Mouse (Mus musculus) liver, adult 2 months (tissue): Measurements from ENCODE around the gene Agap1. TPM values are rescaled to one million over a fixed set of nuclear protein-coding genes. Genes with fewer than 3 reads are reported as not detected.

Experiments
- DNase-seq: peaks from one replicate; pipeline ENCODE4 v3.0.0-alpha.2; 2011; ENCODE audit warnings: low read depth, low spot score; ENCODE audit errors: extremely low read depth
- H3K27ac ChIP-seq: fragments of 200-500 bp; replicated peaks from 2 replicates; pipeline ENCODE4 v1.5.1; 2012; ENCODE audit warnings: low read depth, mild to moderate bottlenecking, control low read depth, inconsistent platforms, low read length; ENCODE audit not compliant: insufficient read depth
- H3K27me3 ChIP-seq: fragments of 200-500 bp; 2 replicates; pipeline ENCODE4 v1.6.1; 2012; ENCODE audit warnings: mild to moderate bottlenecking, moderate library complexity, low read length, inconsistent platforms; ENCODE audit not compliant: control insufficient read depth, insufficient read depth
- H3K36me3 ChIP-seq: fragments of 200-500 bp; 2 replicates; pipeline ENCODE4 v1.6.1; 2012; ENCODE audit warnings: low read length, inconsistent platforms; ENCODE audit not compliant: control insufficient read depth, insufficient read depth
- H3K4me1 ChIP-seq: fragments of 200-500 bp; 2 replicates; pipeline ENCODE4 v1.6.1; 2011; ENCODE audit warnings: low read length; ENCODE audit not compliant: control insufficient read depth, insufficient read depth
- H3K4me3 ChIP-seq: fragments of 200-500 bp; 2 replicates; pipeline ENCODE4 v1.5.1; 2011; ENCODE audit warnings: low read depth, mild to moderate bottlenecking, control low read depth, low read length, moderate library complexity; ENCODE audit not compliant: insufficient read depth
- H3K79me2 ChIP-seq: fragments of 200-500 bp; 2 replicates; pipeline ENCODE4 v1.6.1; 2012; ENCODE audit warnings: inconsistent platforms, mild to moderate bottlenecking, low read length, moderate library complexity; ENCODE audit not compliant: control insufficient read depth, insufficient read depth
- H3K9ac ChIP-seq: fragments of 200-500 bp; 2 replicates; pipeline ENCODE4 v1.6.1; 2012; ENCODE audit warnings: low read depth, mild to moderate bottlenecking, control low read depth, inconsistent platforms, low read length
- CTCF ChIP-seq: fragments of 200-500 bp; IDR thresholded peaks from 2 replicates; pipeline ENCODE4 v1.5.1; 2011; ENCODE audit warnings: low read depth, low read length, control low read depth
- POLR2A ChIP-seq: fragments of 200-500 bp; IDR thresholded peaks from 2 replicates; pipeline ENCODE4 v1.6.1; 2011; ENCODE audit warnings: low read length, control low read depth; ENCODE audit not compliant: insufficient read depth; ENCODE audit errors: extremely low read depth
- WGBS: fragments of 180-500 bp; shearing (Covaris S2); methylation state at CpG from one replicate; pipeline ENCODE4 v1.1.7; 2018; 5-methylcytosine and 5-hydroxymethylcytosine counted together
- polyA plus RNA-seq: library from polyadenylated mRNA; depleted of rRNA; stranded (reverse); fragments of >200 nt; gene quantifications from 2 replicates; pipeline ENCODE4 v1.2.3, GENCODE M21; 2012
- total RNA-seq: library from RNA; depleted of rRNA; stranded (reverse); fragments of >200 nt; gene quantifications from 2 replicates; pipeline ENCODE4 v1.2.3, GENCODE M21; 2014

Gene Agap1
- total and polyA plus RNA-seq, 2 experiments: 3.4 to 3.5 TPM

DNA sequence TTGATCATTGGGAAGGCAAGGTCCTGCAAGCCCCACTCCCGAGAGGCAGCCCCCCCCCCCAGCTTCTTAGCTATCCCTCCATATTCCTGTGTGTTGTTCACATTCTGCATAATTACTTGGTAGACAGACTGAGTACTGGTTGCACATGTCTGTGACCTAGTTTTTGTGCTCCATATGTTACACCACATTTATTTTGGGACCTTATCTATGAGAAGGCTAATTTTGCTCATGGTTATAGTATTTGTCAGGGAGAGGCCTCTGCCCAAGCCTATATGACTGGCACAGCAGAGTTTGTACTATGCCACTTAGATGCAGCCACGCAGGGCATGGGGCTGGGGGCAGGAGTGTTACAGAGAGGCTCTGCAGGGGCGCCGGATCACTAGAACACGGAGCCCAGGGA is 144.3 kb downstream of the Agap1 start:
- H3K27ac ChIP-seq: no peak overlapping the region
- no peak for DNase-seq
- TF ChIP-seq CTCF (no peak), POLR2A (no peak)
- no peaks in the 10 kb centered on the region for H3K36me3 ChIP-seq
- no peaks in the 10 kb centered on the region for H3K27me3 ChIP-seq
- H3K4me3 ChIP-seq: no peak overlapping the region
- peaks cover 26% of the 10 kb centered on the region; the same call in 1 of the 2 replicates for H3K79me2 ChIP-seq
- 92% methylated on average over 5 of the region's 5 CpGs for WGBS
- no peak overlapping the region for H3K9ac ChIP-seq
- no peaks in the 10 kb centered on the region for H3K4me1 ChIP-seq

DNA sequence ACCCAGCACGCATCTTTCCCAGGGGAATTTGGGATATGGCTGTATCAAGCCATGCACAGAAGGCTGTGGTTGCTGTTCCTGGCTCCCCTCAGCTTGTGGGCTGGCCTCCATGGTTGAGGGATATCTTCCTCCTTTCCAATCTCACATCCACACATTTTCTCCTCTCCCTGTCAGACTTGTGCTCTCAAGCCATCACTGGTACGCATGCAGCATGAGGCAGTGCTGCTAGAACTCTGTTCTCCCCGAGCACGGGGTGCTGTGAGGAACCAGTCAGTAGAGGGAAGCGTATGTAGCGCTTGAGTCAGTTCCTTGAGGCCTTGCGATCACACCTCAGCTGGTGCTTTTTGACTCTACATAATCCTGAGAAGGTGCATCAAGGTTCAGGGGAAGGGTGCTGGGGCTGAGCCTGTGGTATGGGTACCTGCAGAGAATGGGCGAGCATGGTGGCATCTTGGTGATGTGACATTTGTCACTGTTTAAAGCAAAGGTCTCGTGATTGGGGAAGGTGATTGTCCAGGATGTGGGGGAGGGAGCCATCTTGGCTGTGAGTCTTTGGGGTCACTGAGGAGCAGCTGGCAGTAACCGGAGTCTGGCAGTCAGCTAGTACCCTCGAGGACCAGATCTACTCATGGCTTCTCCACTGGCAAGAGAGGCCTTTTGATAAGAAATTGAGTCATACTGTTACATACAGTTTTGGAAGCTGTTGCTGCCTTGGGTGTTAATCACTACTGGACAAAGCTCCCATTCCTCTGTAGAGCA is 145.6 kb downstream of the Agap1 start:
- H3K4me3 ChIP-seq: no peak overlapping the region
- no peak for DNase-seq
- no peaks in the 10 kb centered on the region for H3K4me1 ChIP-seq
- no peaks in the 10 kb centered on the region for H3K27me3 ChIP-seq
- peaks cover 22% of the 10 kb centered on the region; the same call in 1 of the 2 replicates for H3K79me2 ChIP-seq
- no peak overlapping the region for H3K27ac ChIP-seq
- TF ChIP-seq CTCF (no peak), POLR2A (no peak)
- WGBS: 87% methylated on average over 11 of the region's 11 CpGs
- no peaks in the 10 kb centered on the region for H3K36me3 ChIP-seq
- H3K9ac ChIP-seq: no peak overlapping the region

DNA sequence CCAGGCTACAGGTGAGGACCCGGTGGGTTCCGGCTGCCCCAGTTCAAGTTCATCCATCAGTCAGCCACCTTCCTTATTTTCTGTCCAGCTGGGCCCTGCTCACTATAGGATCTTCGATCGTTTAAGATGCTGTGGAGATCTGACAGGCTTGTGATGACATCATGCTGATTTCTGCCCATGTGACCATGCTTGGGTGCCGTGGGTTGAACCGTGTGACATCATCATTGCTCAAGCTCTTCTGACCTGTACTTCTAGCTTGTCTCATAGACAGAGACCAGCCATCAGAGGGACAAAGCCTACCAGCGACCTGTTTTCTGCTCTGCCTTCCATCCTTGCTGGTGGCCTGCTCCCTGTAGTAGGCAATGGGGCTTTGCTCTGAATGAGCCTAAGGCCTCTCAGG is 146.7 kb downstream of the Agap1 start:
- no peak for DNase-seq
- WGBS: 78% methylated on average over 7 of the region's 7 CpGs
- no peak overlapping the region for H3K4me3 ChIP-seq
- no peaks in the 10 kb centered on the region for H3K27me3 ChIP-seq
- no peak overlapping the region for H3K27ac ChIP-seq
- no peaks in the 10 kb centered on the region for H3K36me3 ChIP-seq
- TF ChIP-seq CTCF (no peak), POLR2A (no peak)
- no peaks in the 10 kb centered on the region for H3K4me1 ChIP-seq
- peaks cover 21% of the 10 kb centered on the region; the same call in 1 of the 2 replicates for H3K79me2 ChIP-seq
- no peak overlapping the region for H3K9ac ChIP-seq

DNA sequence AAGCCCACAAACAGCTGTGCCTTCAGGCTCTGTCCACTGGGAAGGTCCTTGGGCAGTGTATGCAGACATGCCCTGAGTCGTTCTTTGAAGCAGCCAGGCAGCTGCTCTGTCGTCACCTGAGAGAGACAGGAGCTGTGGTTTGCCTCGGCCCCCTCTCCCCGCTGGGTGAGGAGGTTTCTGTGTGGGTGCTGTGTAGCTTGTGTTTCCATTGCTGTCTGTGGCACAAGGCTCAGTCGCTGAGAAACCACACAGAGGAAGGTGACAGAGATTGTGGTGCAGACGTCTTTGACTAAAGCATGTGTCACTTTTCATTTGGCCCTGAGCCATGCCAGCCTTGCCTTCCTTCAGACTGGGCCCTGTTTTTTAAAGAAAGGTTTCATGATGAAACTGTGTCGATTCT is 148.3 kb downstream of the Agap1 start:
- Histone ChIP-seq H3K27me3 (no peaks in the 10 kb centered on the region), H3K36me3 (no peaks in the 10 kb centered on the region), H3K27ac (no peak overlapping the region), H3K79me2 (peaks cover 11% of the 10 kb centered on the region; the same call in 1 of the 2 replicates), H3K9ac (no peak overlapping the region), H3K4me3 (no peak overlapping the region), H3K4me1 (no peaks in the 10 kb centered on the region)
- TF ChIP-seq CTCF (no peak), POLR2A (no peak)
- no peak for DNase-seq
- 83% methylated on average over 7 of the region's 7 CpGs for WGBS

DNA sequence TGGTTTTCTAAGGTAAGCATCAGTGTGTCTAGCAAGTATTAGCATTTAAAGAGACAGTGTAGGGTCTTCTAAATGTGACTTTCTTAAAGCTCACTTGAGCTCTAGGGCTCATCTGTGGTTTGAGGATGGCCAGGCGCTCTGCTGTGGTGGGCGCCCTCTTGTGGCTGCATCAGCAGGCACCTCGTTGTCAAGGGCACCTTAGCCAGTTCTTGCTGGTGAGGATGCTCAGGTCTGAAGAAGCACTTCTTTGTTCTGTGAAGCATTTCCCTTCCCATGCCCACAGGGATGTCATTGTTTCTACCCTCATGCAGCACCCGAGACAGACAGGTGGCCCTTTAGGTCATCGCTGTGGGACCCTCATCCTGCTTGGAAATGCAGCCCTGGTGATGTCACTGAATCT is 152.0 kb downstream of the Agap1 start:
- no peaks in the 10 kb centered on the region for H3K4me1 ChIP-seq
- TF ChIP-seq POLR2A: no peak
- peak; percentile 95 for TF ChIP-seq CTCF
- H3K4me3 ChIP-seq: no peak overlapping the region
- no peaks in the 10 kb centered on the region for H3K27me3 ChIP-seq
- 51% methylated on average over 5 of the region's 5 CpGs for WGBS
- DNase-seq: peak; percentile 21
- H3K79me2 ChIP-seq: 0 out of 2 replicates have a peak, but pooled peaks cover 2% of the 10 kb centered on the region
- no peaks in the 10 kb centered on the region for H3K36me3 ChIP-seq
- H3K9ac ChIP-seq: no peak overlapping the region
- H3K27ac ChIP-seq: no peak overlapping the region

DNA sequence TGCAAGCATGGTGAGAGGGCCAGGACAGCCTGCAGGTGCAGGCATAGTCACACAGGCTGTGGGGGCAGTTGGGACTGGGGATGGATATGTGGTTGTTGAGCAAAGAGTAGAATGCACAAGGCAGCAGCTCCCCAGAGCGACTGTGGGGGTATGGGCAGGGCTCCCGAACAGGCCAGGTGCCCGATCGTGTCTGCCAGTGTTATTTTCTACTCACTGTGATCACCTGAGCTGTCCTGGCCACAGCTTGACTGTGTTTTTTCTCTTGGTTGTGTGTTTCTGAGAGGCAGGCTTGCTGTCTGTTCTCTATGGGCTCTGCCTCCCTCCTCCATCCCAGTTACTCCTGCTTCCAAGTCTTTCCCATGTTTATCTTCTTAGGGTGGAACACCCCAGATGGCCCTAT is 154.2 kb downstream of the Agap1 start:
- H3K27me3 ChIP-seq: no peaks in the 10 kb centered on the region
- TF ChIP-seq CTCF (no peak), POLR2A (no peak)
- no peaks in the 10 kb centered on the region for H3K36me3 ChIP-seq
- no peak for DNase-seq
- 96% methylated on average over 4 of the region's 4 CpGs for WGBS
- H3K9ac ChIP-seq: no peak overlapping the region
- H3K4me1 ChIP-seq: no peaks in the 10 kb centered on the region
- H3K27ac ChIP-seq: no peak overlapping the region
- H3K79me2 ChIP-seq: no peaks in the 10 kb centered on the region
- H3K4me3 ChIP-seq: no peak overlapping the region
